ENCODE assay signal across 35 mouse cellular contexts in genomic region chr16:14042421-14042820, GRCm38 (mm10). TPM values are rescaled to one million over a fixed set of nuclear protein-coding genes. Genes with fewer than 3 reads are reported as not detected.
"Had no signal": no experiment of that assay in that cellular context is flagged by ENCODE, and none has a peak within 500 bp of the region (broad histone marks: within the 10 kb centered on the region; RNA-seq: fewer than 3 reads in every experiment).

No protein-coding gene starts in this region.

- H3K9me3 ChIP-seq: embryonic facial prominence, embryonic 10.5 days; embryonic facial prominence, embryonic 12.5 days; embryonic facial prominence, embryonic 13.5 days; embryonic facial prominence, embryonic 15.5 days; forebrain, embryonic 10.5 days; forebrain, embryonic 12.5 days; forebrain, embryonic 13.5 days; forebrain, embryonic 15.5 days had no signal

- H3K9ac ChIP-seq: embryonic facial prominence, embryonic 12.5 days; embryonic facial prominence, embryonic 13.5 days; embryonic facial prominence, embryonic 15.5 days; forebrain, embryonic 12.5 days; forebrain, embryonic 13.5 days; forebrain, embryonic 15.5 days; forebrain, postnatal 0 days had no signal

- ATAC-seq: forebrain, embryonic 13.5 days; forebrain, embryonic 14.5 days; forebrain, embryonic 15.5 days; forebrain, embryonic 16.5 days; forebrain, postnatal 0 days had no signal

- H3K4me2 ChIP-seq: embryonic facial prominence, embryonic 12.5 days; embryonic facial prominence, embryonic 13.5 days; embryonic facial prominence, embryonic 15.5 days; forebrain, embryonic 12.5 days; forebrain, embryonic 13.5 days; forebrain, embryonic 15.5 days had no signal

- H3K36me3 ChIP-seq: embryonic facial prominence, embryonic 10.5 days; embryonic facial prominence, embryonic 12.5 days; embryonic facial prominence, embryonic 13.5 days; embryonic facial prominence, embryonic 15.5 days; forebrain, embryonic 10.5 days; forebrain, embryonic 12.5 days; forebrain, embryonic 15.5 days had no signal

- H3K4me1 ChIP-seq: embryonic facial prominence, embryonic 10.5 days; embryonic facial prominence, embryonic 12.5 days; embryonic facial prominence, embryonic 13.5 days; embryonic facial prominence, embryonic 15.5 days; forebrain, embryonic 10.5 days; forebrain, embryonic 12.5 days; forebrain, embryonic 13.5 days; forebrain, embryonic 15.5 days had no signal

- H3K27me3 ChIP-seq: embryonic facial prominence, embryonic 12.5 days; embryonic facial prominence, embryonic 13.5 days; embryonic facial prominence, embryonic 15.5 days; forebrain, embryonic 12.5 days; forebrain, embryonic 13.5 days; forebrain, embryonic 15.5 days had no signal

- H3K4me3 ChIP-seq: embryonic facial prominence, embryonic 10.5 days; embryonic facial prominence, embryonic 12.5 days; embryonic facial prominence, embryonic 13.5 days; embryonic facial prominence, embryonic 15.5 days; erythroblast, embryonic 14.5 days; forebrain, embryonic 10.5 days; forebrain, embryonic 12.5 days; forebrain, embryonic 13.5 days; forebrain, embryonic 15.5 days; gastrocnemius, adult 2 months had no signal

- H3K27ac ChIP-seq: embryonic facial prominence, embryonic 10.5 days; embryonic facial prominence, embryonic 12.5 days; embryonic facial prominence, embryonic 13.5 days; embryonic facial prominence, embryonic 15.5 days; forebrain, embryonic 10.5 days; forebrain, embryonic 12.5 days; forebrain, embryonic 13.5 days; forebrain, embryonic 15.5 days; gastrocnemius, adult 2 months had no signal

- DNase-seq: cerebellum, adult 2 months; cerebellum, adult 8-10 months; cerebellum, adult 9-10 months; cerebellum, adult 9-11 months; cerebellum, postnatal 10 days; cerebellum, postnatal 14 days; cerebellum, postnatal 25 days; cerebellum, postnatal 36 days; embryo, embryonic 11 days; forebrain, postnatal 0 days; gastrocnemius, adult 2 months; gastrocnemius, postnatal 10 days; gastrocnemius, postnatal 14 days; gastrocnemius, postnatal 25 days; gastrocnemius, postnatal 36 days; heart, adult 18-20 months had no signal

RNA-seq across cellular contexts. Expression of gene Ifitm7, which starts 55.7 kb away (rescaled TPM):
- total RNA-seq: gastrocnemius, adult 18-20 months; gastrocnemius, adult 2 months; gastrocnemius, adult 8-10 months; gastrocnemius, postnatal 10 days; gastrocnemius, postnatal 14 days; gastrocnemius, postnatal 25 days; gastrocnemius, postnatal 36 days; gastrocnemius, postnatal 4 days; heart, adult 18-20 months; heart, adult 8-10 months had no signal
- polyA plus RNA-seq: embryonic facial prominence, embryonic 14.5 days; erythroblast, embryonic 14.5 days had no signal

RNA-seq across cellular contexts. Expression of gene 2900011O08Rik, which starts 56.0 kb away (rescaled TPM):
- total RNA-seq: common myeloid progenitor, adult 5-6 weeks; gastrocnemius, adult 18-20 months; gastrocnemius, adult 2 months; gastrocnemius, postnatal 25 days; gastrocnemius, postnatal 36 days; granulocyte monocyte progenitor cell, adult 5-6 weeks; heart, adult 18-20 months had no signal
- polyA plus RNA-seq: erythroblast, embryonic 14.5 days; gonadal fat pad, adult 2 months had no signal
